Mouse (Mus musculus) liver, embryonic 15.5 days (tissue): ENCODE results near the gene Hist1h1d. TPM values are rescaled to one million over a fixed set of nuclear protein-coding genes. Genes with fewer than 3 reads are reported as not detected.

ENCODE experiments used
- ATAC-seq: fragments of 200-750 bp; cut with Nextera tagmentation; 2 replicates; pipeline ENCODE4 v1.8.0; 2017; ENCODE audit warnings: moderate number of reproducible peaks, mild to moderate bottlenecking, moderate library complexity; ENCODE audit not compliant: insufficient read depth
- H3K27ac ChIP-seq: fragments of 300-500 bp; sonication (generic); replicated peaks from 2 replicates; pipeline ENCODE4 v1.5.1; 2015; ENCODE audit warnings: mild to moderate bottlenecking, inconsistent platforms
- H3K27me3 ChIP-seq: fragments of 300-500 bp; sonication (generic); 2 replicates; pipeline ENCODE4 v1.6.1; 2015; ENCODE audit warnings: mild to moderate bottlenecking, inconsistent platforms
- H3K36me3 ChIP-seq: fragments of 300-500 bp; sonication (generic); replicated peaks from 2 replicates; pipeline ENCODE4 v1.6.1; 2015; ENCODE audit warnings: moderate library complexity, mild to moderate bottlenecking, inconsistent platforms
- H3K4me1 ChIP-seq: fragments of 300-500 bp; sonication (generic); replicated peaks from 2 replicates; pipeline ENCODE4 v1.6.1; 2015; ENCODE audit warnings: inconsistent platforms
- H3K4me2 ChIP-seq: fragments of 300-500 bp; sonication (generic); 2 replicates; pipeline ENCODE4 v1.6.1; 2015; ENCODE audit warnings: moderate library complexity, mild to moderate bottlenecking, inconsistent platforms
- H3K4me3 ChIP-seq: fragments of 300-500 bp; sonication (generic); replicated peaks from 2 replicates; pipeline ENCODE4 v1.5.1; 2015; ENCODE audit warnings: mild to moderate bottlenecking, inconsistent platforms
- H3K9ac ChIP-seq: fragments of 300-500 bp; sonication (generic); 2 replicates; pipeline ENCODE4 v1.6.1; 2015; ENCODE audit warnings: moderate library complexity, mild to moderate bottlenecking, inconsistent platforms
- H3K9me3 ChIP-seq: fragments of 300-500 bp; sonication (generic); replicated peaks from 2 replicates; pipeline ENCODE4 v1.6.1; 2016; ENCODE audit warnings: inconsistent platforms
- WGBS: fragments of 180-500 bp; shearing (Covaris S2); methylation state at CpG from one replicate; pipeline ENCODE4 v1.1.7; 2015; ENCODE audit warnings: mixed read lengths; ENCODE audit not compliant: insufficient replicate concordance; 5-methylcytosine and 5-hydroxymethylcytosine counted together
- polyA plus RNA-seq: library from polyadenylated mRNA; unstranded; fragments of >200 nt; fragmentation: Nextera tagmentation; extraction: Ambion mirVana; gene quantifications from 2 replicates; pipeline ENCODE4 v1.2.1, GENCODE M21; 2015

Gene Hist1h1d
- polyA plus RNA-seq = 1.1 TPM in 2 replicates

- H3K4me2 ChIP-seq = peak within 1 kb of the TSS; percentile 71
- no peaks in the 10 kb centered on the region for H3K27me3 ChIP-seq
- H3K4me3 ChIP-seq = peak within 1 kb of the TSS; percentile 56
- H3K4me1 ChIP-seq = peaks cover 57% of the 10 kb centered on the region
- ATAC-seq = no peak
- no peaks in the 10 kb centered on the region for H3K36me3 ChIP-seq
- no peaks in the 10 kb centered on the region for H3K9me3 ChIP-seq
- H3K27ac ChIP-seq = peak within 1 kb of the TSS; percentile 97
- peak within 1 kb of the TSS; percentile 72 for H3K9ac ChIP-seq
Measured at GRCm38 (mm10) chr13:23552962-23553361, at the start of gene Hist1h1d. Gene Hist1h1d, plus strand, starts transcription at chr13:23553262.

- WGBS = 1% methylated on average over 9 of the region's 9 CpGs
- Histone ChIP-seq H3K27me3 (no peaks in the 10 kb centered on the region), H3K4me1 (peaks cover 68% of the 10 kb centered on the region), H3K27ac (no peak overlapping the region), H3K4me2 (peak overlapping the region; percentile 23), H3K9ac (no peak overlapping the region), H3K4me3 (no peak overlapping the region), H3K9me3 (no peaks in the 10 kb centered on the region), H3K36me3 (no peaks in the 10 kb centered on the region)
- ATAC-seq = no peak
Measured at GRCm38 (mm10) chr13:23503797-23504196, 49.3 kb upstream of the Hist1h1d start.

GRCm38 (mm10) chr13:23505662-23506345 is 47.3 kb upstream of the Hist1h1d start:
- peak overlapping the region; percentile 76 for H3K4me2 ChIP-seq
- H3K36me3 ChIP-seq = no peaks in the 10 kb centered on the region
- H3K4me3 ChIP-seq = peak overlapping the region; percentile 55
- ATAC-seq = 0 out of 2 replicates have a peak, but pooled peaks have one; percentile 33
- peak overlapping the region; percentile 64 for H3K9ac ChIP-seq
- WGBS = 4% methylated on average over 14 of the region's 14 CpGs
- H3K27me3 ChIP-seq = no peaks in the 10 kb centered on the region
- no peaks in the 10 kb centered on the region for H3K9me3 ChIP-seq
- peak overlapping the region; percentile 49; the same call in 1 of the 2 replicates for H3K27ac ChIP-seq
- peaks cover 60% of the 10 kb centered on the region for H3K4me1 ChIP-seq

- Histone ChIP-seq H3K4me3 (peak overlapping the region; percentile 55), H3K9me3 (no peaks in the 10 kb centered on the region), H3K36me3 (no peaks in the 10 kb centered on the region), H3K27ac (0 out of 2 replicates have a peak overlapping the region, but pooled peaks have one; percentile 31), H3K9ac (peak overlapping the region; percentile 64), H3K27me3 (no peaks in the 10 kb centered on the region), H3K4me1 (peaks cover 56% of the 10 kb centered on the region), H3K4me2 (peak overlapping the region; percentile 76)
- under 1% methylated on average over 13 of the region's 13 CpGs for WGBS
- peak; percentile 58 for ATAC-seq
Measured at GRCm38 (mm10) chr13:23506351-23506750, 46.7 kb upstream of the Hist1h1d start.

DNA sequence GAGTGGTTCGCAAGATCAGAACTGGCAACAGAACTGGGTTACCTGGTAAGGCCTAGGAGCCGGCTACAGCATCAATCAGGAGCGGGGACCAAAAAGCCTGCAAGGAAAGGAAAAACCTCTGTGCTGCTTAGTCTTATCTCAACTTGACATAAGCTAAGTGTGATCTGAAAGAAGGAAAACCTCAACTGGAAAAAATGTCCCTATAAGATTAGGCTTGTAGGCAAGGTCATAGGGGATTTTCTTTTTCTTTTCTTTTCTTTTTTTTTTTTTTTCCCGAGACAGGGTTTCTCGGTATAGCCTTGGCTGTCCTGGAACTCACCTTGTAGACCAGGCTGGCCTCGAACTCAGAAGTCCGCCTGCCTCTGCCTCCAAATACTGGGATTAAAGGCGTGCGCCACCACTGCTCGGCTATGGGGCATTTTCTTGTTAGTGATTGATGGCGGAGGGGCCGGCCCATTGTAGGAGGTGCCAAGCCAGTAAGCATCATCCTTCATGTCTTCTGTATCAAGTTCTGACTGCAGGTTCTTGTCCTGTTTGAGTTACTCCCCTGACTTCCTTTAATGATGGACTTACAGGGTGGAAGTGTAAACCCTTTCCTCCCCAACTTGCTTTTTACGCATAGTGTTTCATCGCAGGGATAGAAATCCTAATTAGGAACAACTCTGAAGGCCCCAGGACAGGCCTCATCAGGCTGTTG is 46.1 kb upstream of the Hist1h1d start:
- Histone ChIP-seq H3K4me2 (peak overlapping the region; percentile 76), H3K36me3 (no peaks in the 10 kb centered on the region), H3K4me1 (peaks cover 53% of the 10 kb centered on the region), H3K4me3 (peak overlapping the region; percentile 55), H3K27ac (0 out of 2 replicates have a peak overlapping the region, but pooled peaks have one; percentile 31), H3K9ac (no peak overlapping the region), H3K9me3 (no peaks in the 10 kb centered on the region), H3K27me3 (no peaks in the 10 kb centered on the region)
- ATAC-seq = 0 out of 2 replicates have a peak, but pooled peaks have one; percentile 26
- WGBS = 10% methylated on average over 14 of the region's 14 CpGs

GRCm38 (mm10) chr13:23510127-23510526 is 42.9 kb upstream of the Hist1h1d start:
- Histone ChIP-seq H3K4me3 (no peak overlapping the region), H3K27ac (no peak overlapping the region), H3K27me3 (no peaks in the 10 kb centered on the region), H3K9ac (no peak overlapping the region), H3K4me1 (peaks cover 36% of the 10 kb centered on the region), H3K4me2 (no peak overlapping the region), H3K9me3 (no peaks in the 10 kb centered on the region), H3K36me3 (no peaks in the 10 kb centered on the region)
- no peak for ATAC-seq
- 42% methylated on average over 1 of the region's 1 CpGs for WGBS

DNA sequence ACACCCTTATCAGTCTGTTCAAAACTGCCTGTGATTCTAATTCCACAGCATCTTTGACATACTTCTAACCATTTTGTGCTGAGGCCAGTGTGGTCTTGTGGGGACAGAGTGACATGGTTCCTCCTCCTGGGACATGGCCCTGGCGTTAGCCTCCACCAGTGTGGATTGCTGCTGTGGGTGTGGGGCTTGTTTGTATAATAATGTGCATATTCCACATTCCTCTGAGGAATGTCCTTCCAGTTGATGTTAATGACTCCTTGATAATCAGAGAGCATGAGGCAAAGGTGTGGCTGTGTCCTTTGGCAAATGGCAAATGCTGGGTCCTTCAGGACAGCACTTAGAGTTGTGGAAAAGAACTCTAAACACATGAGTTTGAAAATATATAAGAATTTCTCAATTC is 39.5 kb upstream of the Hist1h1d start:
- Histone ChIP-seq H3K4me2 (no peak overlapping the region), H3K36me3 (no peaks in the 10 kb centered on the region), H3K9ac (no peak overlapping the region), H3K4me3 (no peak overlapping the region), H3K9me3 (no peaks in the 10 kb centered on the region), H3K27ac (no peak overlapping the region), H3K27me3 (no peaks in the 10 kb centered on the region), H3K4me1 (peaks cover 22% of the 10 kb centered on the region)
- ATAC-seq = no peak
- WGBS = 67% methylated on average over 1 of the region's 1 CpGs

DNA sequence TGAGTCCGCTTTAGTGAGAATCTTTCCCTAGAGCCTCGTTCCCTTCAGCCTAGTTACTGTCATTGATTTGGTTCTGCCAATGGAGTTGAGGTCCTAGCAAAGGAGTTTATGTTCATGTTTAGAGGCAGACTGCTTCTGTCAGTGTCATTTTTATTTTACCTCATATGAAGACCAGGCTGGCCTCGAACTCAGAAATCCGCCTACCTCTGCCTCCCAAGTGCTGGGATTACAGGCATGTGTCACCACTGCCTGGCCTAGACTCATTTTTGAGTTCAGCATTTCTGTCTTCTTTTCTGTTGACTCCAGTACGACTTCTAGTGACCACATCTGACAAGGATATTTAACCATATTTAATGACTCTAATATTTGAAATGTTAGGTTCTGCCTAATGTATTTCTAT is 37.8 kb upstream of the Hist1h1d start:
- Histone ChIP-seq H3K36me3 (no peaks in the 10 kb centered on the region), H3K9ac (no peak overlapping the region), H3K4me2 (no peak overlapping the region), H3K27me3 (no peaks in the 10 kb centered on the region), H3K4me3 (no peak overlapping the region), H3K4me1 (peaks cover 29% of the 10 kb centered on the region), H3K9me3 (no peaks in the 10 kb centered on the region), H3K27ac (no peak overlapping the region)
- ATAC-seq = no peak
- WGBS = 60% methylated on average over 5 of the region's 5 CpGs

GRCm38 (mm10) chr13:23515826-23516620 is 37.0 kb upstream of the Hist1h1d start:
- no peak overlapping the region for H3K27ac ChIP-seq
- 50% methylated on average over 15 of the region's 15 CpGs for WGBS
- H3K4me2 ChIP-seq = peak overlapping the region; percentile 89
- peak overlapping the region; percentile 24; the same call in 1 of the 2 replicates for H3K9ac ChIP-seq
- peak overlapping the region; percentile 62 for H3K4me3 ChIP-seq
- ATAC-seq = no peak
- H3K4me1 ChIP-seq = peaks cover 33% of the 10 kb centered on the region
- H3K27me3 ChIP-seq = no peaks in the 10 kb centered on the region
- H3K9me3 ChIP-seq = no peaks in the 10 kb centered on the region
- H3K36me3 ChIP-seq = no peaks in the 10 kb centered on the region

- WGBS = under 1% methylated on average over 19 of the region's 19 CpGs
- peak overlapping the region; percentile 62 for H3K4me3 ChIP-seq
- no peaks in the 10 kb centered on the region for H3K36me3 ChIP-seq
- ATAC-seq = peak; percentile 48
- H3K9ac ChIP-seq = peak overlapping the region; percentile 63
- peak overlapping the region; percentile 89 for H3K4me2 ChIP-seq
- H3K27ac ChIP-seq = peak overlapping the region; percentile 84
- peaks cover 37% of the 10 kb centered on the region for H3K4me1 ChIP-seq
- no peaks in the 10 kb centered on the region for H3K27me3 ChIP-seq
- no peaks in the 10 kb centered on the region for H3K9me3 ChIP-seq
Measured at GRCm38 (mm10) chr13:23516822-23517602, 36.0 kb upstream of the Hist1h1d start.
